Mouse (Mus musculus): ENCODE measurements around the gene Igsf11. TPM values are rescaled to one million over a fixed set of nuclear protein-coding genes. Genes with fewer than 3 reads are reported as not detected.

Igsf11 gene
- polyA plus RNA-seq, 1 experiment from 2014 or later: 1.6 TPM

- ATAC-seq: no peak
- H3K27me3 ChIP-seq (replicated peaks; ENCODE audit: control insufficient read depth, insufficient read depth, low read length): no peaks in the 10 kb centered on the region
- WGBS: 39% methylated on average over 5 of the region's 5 CpGs
- H3K4me3 ChIP-seq (ENCODE audit: low read depth, low read length): no peak overlapping the region
- H3K27ac ChIP-seq (ENCODE audit: low read depth, low read length): no peak overlapping the region
- no peak overlapping the region for H3K9ac ChIP-seq (ENCODE audit: low read depth, low read length)
- H3K4me1 ChIP-seq (replicated peaks; ENCODE audit: control insufficient read depth, insufficient read depth, low read length): no peaks in the 10 kb centered on the region
- no peaks in the 10 kb centered on the region for H3K9me3 ChIP-seq (ENCODE audit: control insufficient read depth)
- H3K4me2 ChIP-seq (replicated peaks; ENCODE audit: low read depth): no peak overlapping the region
- TF ChIP-seq CTCF (IDR thresholded peaks at IDR 0.05; ENCODE audit: low read depth): no peak
- H3K36me3 ChIP-seq (ENCODE audit: control insufficient read depth, insufficient read depth): no peaks in the 10 kb centered on the region
Observed at GRCm38 (mm10) chr16:38943706-38944550, 51.5 kb downstream of the Igsf11 start.

GRCm38 (mm10) chr16:38945111-38945510, 52.6 kb downstream of the Igsf11 start:
- ATAC-seq: no peak
- Histone ChIP-seq H3K9me3 (ENCODE audit: control insufficient read depth) (no peaks in the 10 kb centered on the region), H3K27me3 (replicated peaks; ENCODE audit: control insufficient read depth, insufficient read depth, low read length) (no peaks in the 10 kb centered on the region), H3K4me1 (replicated peaks; ENCODE audit: control insufficient read depth, insufficient read depth, low read length) (no peaks in the 10 kb centered on the region), H3K4me3 (ENCODE audit: low read depth, low read length) (no peak overlapping the region), H3K4me2 (replicated peaks; ENCODE audit: low read depth) (no peak overlapping the region), H3K27ac (ENCODE audit: low read depth, low read length) (no peak overlapping the region), H3K36me3 (ENCODE audit: control insufficient read depth, insufficient read depth) (no peaks in the 10 kb centered on the region), H3K9ac (ENCODE audit: low read depth, low read length) (no peak overlapping the region)
- 71% methylated on average over 7 of the region's 7 CpGs for WGBS
- TF ChIP-seq CTCF (IDR thresholded peaks at IDR 0.05; ENCODE audit: low read depth): no peak

- Histone ChIP-seq H3K9ac (ENCODE audit: low read depth, low read length) (no peak overlapping the region), H3K4me2 (replicated peaks; ENCODE audit: low read depth) (no peak overlapping the region)
Observed at GRCm38 (mm10) chr16:38945581-38945981, 53.1 kb downstream of the Igsf11 start.

GRCm38 (mm10) chr16:38946453-38946852, 54.0 kb downstream of the Igsf11 start:
- H3K27ac ChIP-seq (ENCODE audit: low read depth, low read length): no peak overlapping the region
- no peak overlapping the region for H3K4me3 ChIP-seq (ENCODE audit: low read depth, low read length)
- 67% methylated on average over 7 of the region's 7 CpGs for WGBS
- H3K4me2 ChIP-seq (replicated peaks; ENCODE audit: low read depth): no peak overlapping the region
- H3K9ac ChIP-seq (ENCODE audit: low read depth, low read length): no peak overlapping the region
- H3K36me3 ChIP-seq (ENCODE audit: control insufficient read depth, insufficient read depth): no peaks in the 10 kb centered on the region
- no peak for ATAC-seq
- H3K9me3 ChIP-seq (ENCODE audit: control insufficient read depth): no peaks in the 10 kb centered on the region
- no peaks in the 10 kb centered on the region for H3K27me3 ChIP-seq (replicated peaks; ENCODE audit: control insufficient read depth, insufficient read depth, low read length)
- no peak for TF ChIP-seq CTCF (IDR thresholded peaks at IDR 0.05; ENCODE audit: low read depth)
- no peaks in the 10 kb centered on the region for H3K4me1 ChIP-seq (replicated peaks; ENCODE audit: control insufficient read depth, insufficient read depth, low read length)

More at GRCm38 (mm10) chr16:38945581-38945981, 53.1 kb downstream of the Igsf11 start:
- H3K27ac ChIP-seq (ENCODE audit: low read depth, low read length): no peak overlapping the region
- no peaks in the 10 kb centered on the region for H3K4me1 ChIP-seq (replicated peaks; ENCODE audit: control insufficient read depth, insufficient read depth, low read length)
- H3K27me3 ChIP-seq (replicated peaks; ENCODE audit: control insufficient read depth, insufficient read depth, low read length): no peaks in the 10 kb centered on the region
- 41% methylated on average over 10 of the region's 10 CpGs for WGBS
- no peaks in the 10 kb centered on the region for H3K36me3 ChIP-seq (ENCODE audit: control insufficient read depth, insufficient read depth)
- peak; percentile 87 for ATAC-seq
- H3K4me3 ChIP-seq (ENCODE audit: low read depth, low read length): no peak overlapping the region
- H3K9me3 ChIP-seq (ENCODE audit: control insufficient read depth): no peaks in the 10 kb centered on the region
- no peak for TF ChIP-seq CTCF (IDR thresholded peaks at IDR 0.05; ENCODE audit: low read depth)

- no peak for ATAC-seq
- Histone ChIP-seq H3K4me3 (ENCODE audit: low read depth, low read length) (no peak overlapping the region), H3K4me1 (replicated peaks; ENCODE audit: control insufficient read depth, insufficient read depth, low read length) (no peaks in the 10 kb centered on the region), H3K27me3 (replicated peaks; ENCODE audit: control insufficient read depth, insufficient read depth, low read length) (no peaks in the 10 kb centered on the region), H3K27ac (ENCODE audit: low read depth, low read length) (no peak overlapping the region), H3K36me3 (ENCODE audit: control insufficient read depth, insufficient read depth) (no peaks in the 10 kb centered on the region), H3K9me3 (ENCODE audit: control insufficient read depth) (no peaks in the 10 kb centered on the region), H3K4me2 (replicated peaks; ENCODE audit: low read depth) (no peak overlapping the region), H3K9ac (ENCODE audit: low read depth, low read length) (no peak overlapping the region)
- WGBS: 88% methylated on average over 7 of the region's 7 CpGs
- TF ChIP-seq CTCF (IDR thresholded peaks at IDR 0.05; ENCODE audit: low read depth): no peak
Observed at GRCm38 (mm10) chr16:38947141-38947879, 54.8 kb downstream of the Igsf11 start.

GRCm38 (mm10) chr16:38948441-38948840, 56.0 kb downstream of the Igsf11 start:
- Histone ChIP-seq H3K4me1 (replicated peaks; ENCODE audit: control insufficient read depth, insufficient read depth, low read length) (no peaks in the 10 kb centered on the region), H3K4me2 (replicated peaks; ENCODE audit: low read depth) (no peak overlapping the region), H3K4me3 (ENCODE audit: low read depth, low read length) (no peak overlapping the region), H3K27me3 (replicated peaks; ENCODE audit: control insufficient read depth, insufficient read depth, low read length) (no peaks in the 10 kb centered on the region), H3K27ac (ENCODE audit: low read depth, low read length) (no peak overlapping the region), H3K9ac (ENCODE audit: low read depth, low read length) (no peak overlapping the region), H3K36me3 (ENCODE audit: control insufficient read depth, insufficient read depth) (no peaks in the 10 kb centered on the region), H3K9me3 (ENCODE audit: control insufficient read depth) (no peaks in the 10 kb centered on the region)
- ATAC-seq: no peak
- no peak for TF ChIP-seq CTCF (IDR thresholded peaks at IDR 0.05; ENCODE audit: low read depth)
- WGBS: 85% methylated on average over 5 of the region's 5 CpGs

Measured in intestine, postnatal 0 days (tissue).